Mouse (Mus musculus) olfactory bulb, adult 2 months (tissue): Measurements from ENCODE around the gene Ppm1j.

Experiments
- CTCF ChIP-seq: fragments of 200-500 bp; IDR thresholded peaks from 2 replicates; pipeline ENCODE4 v1.5.1; 2012; ENCODE audit warnings: low read depth, mild to moderate bottlenecking, low read length, moderate library complexity; ENCODE audit not compliant: insufficient read depth
- POLR2A ChIP-seq: fragments of 200-500 bp; IDR thresholded peaks from 2 replicates; pipeline ENCODE4 v1.6.1; 2012; ENCODE audit warnings: mild to moderate bottlenecking, low read depth, low read length, moderate library complexity; ENCODE audit not compliant: insufficient read depth

- TF ChIP-seq CTCF, result no peak
- no peak for TF ChIP-seq POLR2A
Measured at GRCm38 (mm10) chr3:104734654-104735053, 46.2 kb upstream of the Ppm1j start.
